Mouse (Mus musculus): Measurements from ENCODE around the gene Cenpo. TPM values are rescaled to one million over a fixed set of nuclear protein-coding genes. Genes with fewer than 3 reads are reported as not detected.
"Not testable (repeated sequence)": the region's sequence is repeated elsewhere in the genome, so short reads cannot be mapped to it uniquely, and the experiment has no call there.

The Cenpo gene
- total RNA-seq (2021) = 1 to 10 TPM; 1.7 to 1.8 TPM
- long read RNA-seq, experiment 1, partial matches to known transcripts = 1 of 4 reads
- long read RNA-seq, experiment 1, other reads (novel, unspliced or antisense) = 3 of 4 reads
- long read RNA-seq, experiment 2, partial matches to known transcripts = 0 of 3 reads
- long read RNA-seq, experiment 2, other reads (novel, unspliced or antisense) = 3 of 3 reads

DNA sequence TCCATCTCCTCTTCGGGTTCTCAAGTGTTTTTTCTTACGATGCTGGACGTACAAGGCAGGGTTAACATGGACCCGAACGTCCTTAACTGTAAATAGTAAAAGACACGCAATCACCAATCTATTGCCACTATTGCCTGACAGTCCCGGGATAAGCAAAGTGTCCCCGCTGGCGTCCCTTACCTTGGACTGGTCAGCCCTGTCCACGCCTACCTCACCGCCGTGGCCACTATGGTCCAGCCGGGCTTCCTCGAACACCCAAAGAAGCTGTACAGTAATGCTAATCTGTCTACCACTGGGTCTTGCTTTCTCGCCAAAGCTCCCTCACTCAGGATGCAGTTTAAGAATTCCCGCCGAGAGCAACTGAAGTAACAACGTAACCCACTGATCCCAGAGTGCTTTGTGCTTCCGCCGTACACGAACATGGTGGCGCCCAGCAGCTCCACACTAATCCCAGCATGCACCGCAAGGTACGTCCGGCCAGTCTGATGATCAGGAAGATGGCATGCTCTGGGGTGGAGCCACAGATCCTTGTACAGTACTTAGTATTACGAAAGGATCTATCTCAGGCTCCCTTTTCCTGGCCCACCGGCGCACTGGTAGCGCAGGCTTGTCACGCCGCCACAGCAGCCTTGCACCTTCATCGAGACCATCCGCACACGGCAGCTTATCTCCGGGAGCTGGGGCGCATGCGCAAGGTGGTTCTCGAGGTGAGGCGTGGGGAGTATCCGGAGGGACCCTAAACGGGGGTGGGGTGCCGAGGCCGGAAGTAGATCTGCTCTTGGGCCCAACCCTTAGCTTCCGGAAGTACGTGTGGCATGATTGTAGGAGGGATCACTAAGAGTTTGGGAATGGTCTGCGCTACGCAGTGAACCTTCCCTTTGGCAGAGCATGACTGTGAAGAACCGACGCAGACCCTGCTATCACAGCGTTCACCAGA lies at the start of gene Cenpo, which contains the start of gene Ptrhd1:
Gene Cenpo (minus strand): TSS at position 723 of the 937 bp plus-strand sequence.
Gene Ptrhd1 (plus strand): TSS at position 456 of the 937 bp plus-strand sequence.
- DNase-seq (ENCODE audit: low spot score) = peak; percentile 97

DNA sequence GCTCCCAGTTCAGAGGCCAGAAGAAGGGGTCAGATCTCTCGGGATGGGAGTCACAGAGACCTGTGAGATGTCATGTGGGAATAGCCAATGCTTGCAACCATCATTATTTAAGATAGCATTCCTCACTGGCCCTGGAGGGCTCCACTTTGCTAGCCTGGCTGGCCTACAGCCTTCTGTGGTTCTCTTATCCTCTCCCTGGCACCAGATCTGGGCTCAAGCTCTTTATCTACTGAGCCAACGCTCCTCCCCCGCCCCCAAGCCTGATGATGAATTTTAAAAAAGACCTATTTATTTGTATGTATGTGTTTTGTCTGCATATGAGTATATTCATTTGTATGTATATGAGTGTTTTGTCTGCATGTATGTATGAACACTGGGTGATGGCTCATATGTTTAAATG lies 45.8 kb upstream of the Cenpo start:
- DNase-seq (ENCODE audit: low spot score) = no peak

DNA sequence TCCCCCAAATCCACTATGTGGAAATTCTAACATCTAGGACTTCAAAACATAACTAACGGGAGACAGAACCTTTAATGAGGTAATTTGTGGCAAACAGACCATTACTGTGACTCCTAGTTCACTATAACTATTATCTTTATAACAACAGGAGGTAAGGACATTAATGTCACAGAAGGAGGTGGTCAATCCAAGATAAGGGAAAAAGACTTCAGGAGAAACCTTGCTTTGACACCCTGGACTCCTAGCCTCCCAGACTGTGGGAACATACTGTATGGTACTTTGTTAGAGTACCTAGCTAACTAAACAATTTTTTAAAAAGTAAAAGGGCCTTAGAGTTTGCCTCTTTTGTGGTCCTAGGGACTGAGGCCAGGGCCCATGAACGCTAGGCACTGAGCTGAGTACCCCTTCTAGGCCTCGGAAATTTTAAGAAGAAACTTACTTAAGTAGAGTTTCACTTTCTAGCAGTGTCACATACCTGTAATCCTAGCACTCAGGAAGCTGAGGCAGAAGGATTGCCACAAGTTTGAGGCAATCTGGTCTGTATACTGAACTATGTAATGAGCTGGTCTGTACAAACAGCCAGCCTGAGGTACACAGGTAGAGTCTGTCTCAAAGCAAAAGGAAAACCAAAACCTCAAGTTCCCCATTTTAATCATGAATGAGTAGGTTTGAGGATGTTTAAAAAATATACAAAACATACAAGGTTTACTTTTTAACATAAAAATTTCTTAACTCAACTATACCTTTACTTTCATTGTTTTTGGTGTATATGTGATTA lies 45.1 kb upstream of the Cenpo start:
- no peak for DNase-seq (ENCODE audit: low spot score)

GRCm38 (mm10) chr12:4271078-4271477 lies 37.0 kb upstream of the Cenpo start:
- no peak for DNase-seq (ENCODE audit: low spot score)

- no peak for DNase-seq (ENCODE audit: low spot score)
Measured at GRCm38 (mm10) chr12:4267765-4268164, 33.7 kb upstream of the Cenpo start.

DNA sequence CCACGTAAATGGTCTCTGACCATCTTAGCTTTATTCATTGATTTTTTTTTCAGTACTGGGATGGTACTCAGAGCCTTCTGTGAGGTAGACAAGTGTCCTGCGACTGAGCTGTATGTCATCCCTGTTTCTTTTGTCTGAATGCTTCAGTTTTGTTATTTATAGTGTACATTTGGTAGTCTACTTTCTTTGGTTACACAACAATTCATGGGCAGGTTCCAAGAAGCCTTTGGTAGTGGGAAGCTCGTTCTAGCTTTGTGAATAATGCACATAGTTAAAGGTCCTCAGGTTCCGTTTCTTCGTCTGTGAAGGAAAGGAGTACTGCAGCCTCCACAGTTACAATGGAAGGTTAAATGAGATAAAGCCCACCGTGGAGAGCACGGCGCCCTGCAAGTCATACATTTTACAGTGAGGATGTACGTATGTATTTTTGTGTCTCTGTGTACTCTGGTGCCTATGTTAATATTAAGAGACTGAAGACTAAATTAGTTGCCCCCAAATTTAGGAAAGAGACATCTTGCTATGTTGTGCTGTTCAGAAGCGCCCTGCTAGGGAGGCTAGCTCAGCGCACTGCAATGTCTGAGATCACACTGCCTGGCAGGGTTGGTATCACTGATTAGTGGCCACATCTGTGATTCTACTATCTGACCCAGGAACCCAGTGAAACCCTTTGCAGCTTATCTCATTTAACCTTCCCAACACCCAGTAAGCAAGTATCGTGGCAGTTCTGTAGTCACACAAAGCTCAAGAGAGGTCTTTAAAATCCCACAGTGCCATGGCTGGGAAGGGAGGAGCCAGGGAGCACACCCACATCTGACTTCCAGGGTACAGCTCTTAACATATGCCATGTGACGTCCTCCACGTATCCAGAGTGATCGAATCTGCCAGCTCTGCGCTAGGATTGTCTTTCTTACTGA lies 18.9 kb upstream of the Cenpo start:
- peak; percentile 50 for DNase-seq (ENCODE audit: low spot score)

DNA sequence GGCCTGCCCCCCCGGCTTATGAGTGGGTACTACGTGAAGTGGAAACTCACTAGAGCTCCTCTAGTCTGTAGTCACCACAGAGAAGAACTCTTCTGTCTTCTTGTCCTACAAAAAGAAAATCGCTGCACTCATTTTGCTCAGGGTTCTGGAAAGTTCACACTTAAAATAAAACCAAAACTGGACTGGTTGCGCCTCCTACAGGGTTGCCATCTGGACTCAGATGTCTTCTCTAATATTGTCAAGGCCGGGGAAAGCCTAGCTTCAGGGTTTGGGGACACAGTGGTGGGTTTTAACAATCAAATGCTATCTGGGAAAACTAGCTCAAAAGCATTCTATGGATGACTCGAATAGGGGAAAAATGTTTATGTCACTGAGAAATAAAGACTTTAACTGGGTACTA lies 15.7 kb upstream of the Cenpo start:
- DNase-seq (ENCODE audit: low spot score) = no peak

DNA sequence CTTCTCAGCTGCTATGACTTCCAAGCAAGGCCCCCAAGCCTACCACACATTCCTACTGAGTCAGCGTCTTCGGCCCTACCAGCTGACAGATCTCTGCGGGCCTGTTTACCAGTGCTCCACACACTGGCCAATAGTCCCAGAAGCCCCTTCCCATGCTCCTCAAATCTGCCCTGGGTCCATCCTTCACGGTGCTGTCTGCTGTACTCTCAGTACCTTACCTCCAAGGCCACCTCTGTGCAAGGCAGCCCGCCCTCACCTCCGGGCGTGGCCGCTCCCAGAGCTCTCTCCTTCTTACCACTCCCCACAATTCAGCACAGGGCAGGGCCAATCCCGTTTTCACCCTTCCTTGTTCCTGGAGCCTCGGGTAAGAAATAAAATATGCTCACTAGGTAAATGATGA lies 11.6 kb upstream of the Cenpo start:
- DNase-seq (ENCODE audit: low spot score) = no peak

GRCm38 (mm10) chr12:4243805-4244204 lies 9.7 kb upstream of the Cenpo start:
- DNase-seq (ENCODE audit: low spot score) = no peak

GRCm38 (mm10) chr12:4240281-4240680 lies 6.2 kb upstream of the Cenpo start:
- not testable (repeated sequence) for DNase-seq (ENCODE audit: low spot score)

- no peak for DNase-seq (ENCODE audit: low spot score)
Measured at GRCm38 (mm10) chr12:4237481-4237880, 3.4 kb upstream of the Cenpo start.

DNA sequence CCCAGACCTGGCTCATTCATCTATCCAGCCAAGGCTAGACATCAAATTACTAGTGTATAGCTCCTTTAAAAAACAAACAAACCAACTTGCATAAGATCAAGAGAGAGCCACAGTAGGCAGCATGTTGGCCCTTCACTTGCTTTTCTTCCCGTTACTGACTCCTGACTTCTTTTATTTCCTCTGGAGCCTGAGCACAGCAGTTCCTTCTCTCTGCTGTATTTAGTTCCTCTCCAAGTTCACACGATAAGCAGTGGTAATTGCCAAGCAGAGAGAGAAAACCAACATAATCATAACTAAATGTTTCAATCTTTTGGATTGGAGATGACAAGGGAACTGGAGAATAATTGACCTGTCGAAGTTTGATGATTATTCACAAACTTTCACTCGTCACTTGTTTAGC lies 1.3 kb downstream of the Cenpo start:
- no peak for DNase-seq (ENCODE audit: low spot score)

- no peak for DNase-seq (ENCODE audit: low spot score)
Measured at GRCm38 (mm10) chr12:4230156-4230555, 3.9 kb downstream of the Cenpo start.

GRCm38 (mm10) chr12:4212908-4213307 lies 21.2 kb downstream of the Cenpo start:
- DNase-seq (ENCODE audit: low spot score) = no peak

- DNase-seq (ENCODE audit: low spot score) = no peak
Measured at GRCm38 (mm10) chr12:4211174-4211573, 22.9 kb downstream of the Cenpo start.

GRCm38 (mm10) chr12:4209196-4209595 lies 24.9 kb downstream of the Cenpo start:
- DNase-seq (ENCODE audit: low spot score) = no peak

DNA sequence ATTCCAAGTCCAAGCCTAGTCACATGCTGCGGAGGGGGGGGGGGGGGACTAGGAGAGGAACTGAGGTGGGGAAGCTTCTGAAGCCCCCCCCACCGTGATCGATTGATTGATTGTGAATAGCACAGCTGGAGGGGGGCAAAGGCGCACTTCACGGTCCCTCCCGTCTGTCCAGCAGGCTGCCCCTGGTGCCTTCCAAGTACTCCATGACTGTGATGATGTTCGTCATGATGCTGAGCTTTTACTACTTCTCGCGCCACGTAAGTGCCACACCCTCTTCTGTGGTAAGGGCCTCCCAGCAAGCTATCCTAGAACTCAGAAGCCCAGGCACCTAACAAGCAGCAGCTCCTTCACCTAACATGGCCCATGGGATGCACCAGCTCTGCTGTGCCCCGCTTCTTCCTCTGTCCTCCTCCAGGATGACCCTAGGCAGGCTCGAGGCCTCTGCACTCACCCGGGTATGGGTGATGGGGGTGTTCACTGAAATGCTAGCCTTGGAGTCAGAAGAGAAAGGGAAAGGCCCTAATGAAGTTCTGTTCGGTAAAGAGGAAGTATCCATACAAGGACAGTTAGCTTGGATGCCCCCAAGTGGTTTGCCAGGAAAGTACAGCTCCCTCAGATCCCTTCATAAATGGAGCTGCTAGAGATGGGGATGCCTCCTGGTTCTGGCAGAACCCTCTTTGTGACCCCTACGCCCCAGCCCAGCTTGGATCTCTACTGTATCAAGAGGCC lies 25.5 kb downstream of the Cenpo start:
- DNase-seq (ENCODE audit: low spot score) = peak; percentile 59

DNA sequence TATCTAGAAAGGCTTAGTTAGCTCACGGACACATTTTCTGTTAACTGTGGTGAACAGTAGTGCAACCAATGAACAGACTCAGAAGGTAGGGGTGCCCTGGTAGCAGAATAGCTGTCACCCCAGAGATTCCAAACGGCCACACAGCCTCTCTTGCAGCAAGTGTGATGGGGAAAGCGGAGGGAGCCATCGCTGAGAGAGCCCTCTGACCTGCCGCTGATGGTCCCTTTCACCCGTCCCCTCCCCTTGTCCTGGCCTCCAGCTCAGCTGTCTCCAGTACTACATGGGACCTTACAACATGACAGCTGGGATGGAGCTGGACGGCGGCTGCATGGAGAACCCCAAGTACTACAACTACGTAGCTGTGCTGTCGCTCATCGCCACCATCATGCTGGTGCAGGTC lies 28.0 kb downstream of the Cenpo start:
- no peak for DNase-seq (ENCODE audit: low spot score)

DNA sequence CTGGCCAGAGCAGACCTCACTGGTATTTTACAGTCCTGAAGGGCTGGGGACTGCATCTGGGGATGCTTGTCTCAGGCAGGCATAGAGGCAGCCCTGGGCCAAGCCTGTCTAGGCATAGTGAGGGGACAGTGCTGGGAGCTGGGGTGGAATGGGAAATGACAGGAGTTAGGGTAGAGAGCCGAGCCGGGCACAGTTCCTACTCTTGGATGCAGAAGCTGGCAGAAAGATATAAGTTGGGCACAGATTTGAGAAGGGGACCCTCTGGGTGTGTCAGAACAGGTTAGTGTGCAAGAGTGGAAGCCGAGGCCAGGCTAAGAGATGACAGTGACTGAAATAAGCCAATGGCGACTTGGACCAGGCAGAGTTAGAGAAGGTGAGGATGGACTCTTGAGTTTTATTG lies 31.9 kb downstream of the Cenpo start:
- no peak for DNase-seq (ENCODE audit: low spot score)
